Mouse (Mus musculus): ENCODE data around the gene Slc26a8. TPM values are rescaled to one million over a fixed set of nuclear protein-coding genes. Genes with fewer than 3 reads are reported as not detected.

The Slc26a8 gene
- polyA plus RNA-seq, 1 experiment from 2014 or later = 0.07 TPM

- Histone ChIP-seq H3K9ac (ENCODE audit: low read depth, low read length) (no peak overlapping the region), H3K4me2 (ENCODE audit: low read depth, low read length) (no peak overlapping the region), H3K36me3 (ENCODE audit: control insufficient read depth, insufficient read depth) (no peaks in the 10 kb centered on the region), H3K27me3 (ENCODE audit: control insufficient read depth, insufficient read depth, low read depth, low read length) (no peaks in the 10 kb centered on the region), H3K27ac (ENCODE audit: low read length) (peak overlapping the region; percentile 88), H3K9me3 (replicated peaks; ENCODE audit: control insufficient read depth, low read length) (no peaks in the 10 kb centered on the region), H3K4me1 (ENCODE audit: control insufficient read depth, low read depth, low read length) (peaks cover 7% of the 10 kb centered on the region), H3K4me3 (ENCODE audit: low read depth, low read length) (no peak overlapping the region)
- WGBS (ENCODE audit: insufficient replicate concordance) = 58% methylated on average over 13 of the region's 13 CpGs
- peak; percentile 86 for ATAC-seq (ENCODE audit: low read depth)
Observed at GRCm38 (mm10) chr17:28682311-28683084, 7.5 kb downstream of the Slc26a8 start.

- H3K9ac ChIP-seq (ENCODE audit: low read depth, low read length) = no peak overlapping the region
- H3K27ac ChIP-seq (ENCODE audit: low read length) = no peak overlapping the region
- ATAC-seq (ENCODE audit: low read depth) = no peak
- no peak overlapping the region for H3K4me2 ChIP-seq (ENCODE audit: low read depth, low read length)
- H3K9me3 ChIP-seq (replicated peaks; ENCODE audit: control insufficient read depth, low read length) = no peaks in the 10 kb centered on the region
- WGBS (ENCODE audit: insufficient replicate concordance) = 57% methylated on average over 6 of the region's 6 CpGs
- no peaks in the 10 kb centered on the region for H3K4me1 ChIP-seq (ENCODE audit: control insufficient read depth, low read depth, low read length)
- no peaks in the 10 kb centered on the region for H3K27me3 ChIP-seq (ENCODE audit: control insufficient read depth, insufficient read depth, low read depth, low read length)
- H3K36me3 ChIP-seq (ENCODE audit: control insufficient read depth, insufficient read depth) = no peaks in the 10 kb centered on the region
- no peak overlapping the region for H3K4me3 ChIP-seq (ENCODE audit: low read depth, low read length)
Observed at GRCm38 (mm10) chr17:28659564-28659963, 30.5 kb downstream of the Slc26a8 start.

GRCm38 (mm10) chr17:28657936-28658335, 32.1 kb downstream of the Slc26a8 start:
- 30% methylated on average over 4 of the region's 4 CpGs for WGBS (ENCODE audit: insufficient replicate concordance)
- Histone ChIP-seq H3K36me3 (ENCODE audit: control insufficient read depth, insufficient read depth) (no peaks in the 10 kb centered on the region), H3K27me3 (ENCODE audit: control insufficient read depth, insufficient read depth, low read depth, low read length) (no peaks in the 10 kb centered on the region), H3K27ac (ENCODE audit: low read length) (no peak overlapping the region), H3K4me1 (ENCODE audit: control insufficient read depth, low read depth, low read length) (no peaks in the 10 kb centered on the region), H3K9me3 (replicated peaks; ENCODE audit: control insufficient read depth, low read length) (no peaks in the 10 kb centered on the region), H3K9ac (ENCODE audit: low read depth, low read length) (no peak overlapping the region), H3K4me3 (ENCODE audit: low read depth, low read length) (no peak overlapping the region), H3K4me2 (ENCODE audit: low read depth, low read length) (no peak overlapping the region)
- ATAC-seq (ENCODE audit: low read depth) = no peak

GRCm38 (mm10) chr17:28650268-28650667, 39.8 kb downstream of the Slc26a8 start:
- H3K36me3 ChIP-seq (ENCODE audit: control insufficient read depth, insufficient read depth) = no peaks in the 10 kb centered on the region
- H3K27me3 ChIP-seq (ENCODE audit: control insufficient read depth, insufficient read depth, low read depth, low read length) = no peaks in the 10 kb centered on the region
- H3K4me2 ChIP-seq (ENCODE audit: low read depth, low read length) = no peak overlapping the region
- no peak overlapping the region for H3K9ac ChIP-seq (ENCODE audit: low read depth, low read length)
- no peak overlapping the region for H3K27ac ChIP-seq (ENCODE audit: low read length)
- no peaks in the 10 kb centered on the region for H3K9me3 ChIP-seq (replicated peaks; ENCODE audit: control insufficient read depth, low read length)
- no peak overlapping the region for H3K4me3 ChIP-seq (ENCODE audit: low read depth, low read length)
- no peaks in the 10 kb centered on the region for H3K4me1 ChIP-seq (ENCODE audit: control insufficient read depth, low read depth, low read length)
- WGBS (ENCODE audit: insufficient replicate concordance) = 68% methylated on average over 3 of the region's 3 CpGs
- ATAC-seq (ENCODE audit: low read depth) = no peak

- no peak for ATAC-seq (ENCODE audit: low read depth)
Observed at GRCm38 (mm10) chr17:28648607-28649370, 41.2 kb downstream of the Slc26a8 start.

GRCm38 (mm10) chr17:28646221-28646620, 43.8 kb downstream of the Slc26a8 start:
- no peaks in the 10 kb centered on the region for H3K27me3 ChIP-seq (ENCODE audit: control insufficient read depth, insufficient read depth, low read depth, low read length)
- H3K4me1 ChIP-seq (ENCODE audit: control insufficient read depth, low read depth, low read length) = no peaks in the 10 kb centered on the region
- H3K9me3 ChIP-seq (replicated peaks; ENCODE audit: control insufficient read depth, low read length) = no peaks in the 10 kb centered on the region
- whole genome bisulfite sequencing (ENCODE audit: insufficient replicate concordance) = 36% methylated on average over 3 of the region's 3 CpGs
- H3K9ac ChIP-seq (ENCODE audit: low read depth, low read length) = no peak overlapping the region
- no peak overlapping the region for H3K4me2 ChIP-seq (ENCODE audit: low read depth, low read length)
- no peak overlapping the region for H3K4me3 ChIP-seq (ENCODE audit: low read depth, low read length)
- no peak for ATAC-seq (ENCODE audit: low read depth)
- no peaks in the 10 kb centered on the region for H3K36me3 ChIP-seq (ENCODE audit: control insufficient read depth, insufficient read depth)
- H3K27ac ChIP-seq (ENCODE audit: low read length) = no peak overlapping the region

More at GRCm38 (mm10) chr17:28648607-28649370, 41.2 kb downstream of the Slc26a8 start:
- 29% methylated on average over 6 of the region's 6 CpGs for WGBS (ENCODE audit: insufficient replicate concordance)
- H3K9me3 ChIP-seq (replicated peaks; ENCODE audit: control insufficient read depth, low read length) = no peaks in the 10 kb centered on the region
- no peak overlapping the region for H3K4me2 ChIP-seq (ENCODE audit: low read depth, low read length)
- no peak overlapping the region for H3K4me3 ChIP-seq (ENCODE audit: low read depth, low read length)
- no peaks in the 10 kb centered on the region for H3K36me3 ChIP-seq (ENCODE audit: control insufficient read depth, insufficient read depth)
- H3K4me1 ChIP-seq (ENCODE audit: control insufficient read depth, low read depth, low read length) = no peaks in the 10 kb centered on the region
- no peak overlapping the region for H3K9ac ChIP-seq (ENCODE audit: low read depth, low read length)
- H3K27me3 ChIP-seq (ENCODE audit: control insufficient read depth, insufficient read depth, low read depth, low read length) = no peaks in the 10 kb centered on the region
- no peak overlapping the region for H3K27ac ChIP-seq (ENCODE audit: low read length)

GRCm38 (mm10) chr17:28644112-28644511, 45.9 kb downstream of the Slc26a8 start:
- WGBS (ENCODE audit: insufficient replicate concordance) = 26% methylated on average over 4 of the region's 4 CpGs
- H3K4me1 ChIP-seq (ENCODE audit: control insufficient read depth, low read depth, low read length) = no peaks in the 10 kb centered on the region
- no peaks in the 10 kb centered on the region for H3K36me3 ChIP-seq (ENCODE audit: control insufficient read depth, insufficient read depth)
- H3K27ac ChIP-seq (ENCODE audit: low read length) = no peak overlapping the region
- no peak overlapping the region for H3K9ac ChIP-seq (ENCODE audit: low read depth, low read length)
- no peaks in the 10 kb centered on the region for H3K27me3 ChIP-seq (ENCODE audit: control insufficient read depth, insufficient read depth, low read depth, low read length)
- ATAC-seq (ENCODE audit: low read depth) = no peak
- H3K9me3 ChIP-seq (replicated peaks; ENCODE audit: control insufficient read depth, low read length) = no peaks in the 10 kb centered on the region
- H3K4me3 ChIP-seq (ENCODE audit: low read depth, low read length) = no peak overlapping the region
- H3K4me2 ChIP-seq (ENCODE audit: low read depth, low read length) = no peak overlapping the region

- no peaks in the 10 kb centered on the region for H3K4me1 ChIP-seq (ENCODE audit: control insufficient read depth, low read depth, low read length)
- H3K36me3 ChIP-seq (ENCODE audit: control insufficient read depth, insufficient read depth) = no peaks in the 10 kb centered on the region
- no peak overlapping the region for H3K4me3 ChIP-seq (ENCODE audit: low read depth, low read length)
- H3K9me3 ChIP-seq (replicated peaks; ENCODE audit: control insufficient read depth, low read length) = no peaks in the 10 kb centered on the region
- no peak overlapping the region for H3K4me2 ChIP-seq (ENCODE audit: low read depth, low read length)
- no peak for ATAC-seq (ENCODE audit: low read depth)
- H3K27ac ChIP-seq (ENCODE audit: low read length) = no peak overlapping the region
- no peaks in the 10 kb centered on the region for H3K27me3 ChIP-seq (ENCODE audit: control insufficient read depth, insufficient read depth, low read depth, low read length)
- H3K9ac ChIP-seq (ENCODE audit: low read depth, low read length) = no peak overlapping the region
- WGBS (ENCODE audit: insufficient replicate concordance) = 27% methylated on average over 3 of the region's 3 CpGs
Observed at GRCm38 (mm10) chr17:28643697-28644096, 46.3 kb downstream of the Slc26a8 start.

- H3K4me3 ChIP-seq (ENCODE audit: low read depth, low read length) = no peak overlapping the region
- no peaks in the 10 kb centered on the region for H3K36me3 ChIP-seq (ENCODE audit: control insufficient read depth, insufficient read depth)
- H3K27me3 ChIP-seq (ENCODE audit: control insufficient read depth, insufficient read depth, low read depth, low read length) = no peaks in the 10 kb centered on the region
- 11% methylated on average over 3 of the region's 3 CpGs for WGBS (ENCODE audit: insufficient replicate concordance)
- H3K9ac ChIP-seq (ENCODE audit: low read depth, low read length) = no peak overlapping the region
- no peaks in the 10 kb centered on the region for H3K9me3 ChIP-seq (replicated peaks; ENCODE audit: control insufficient read depth, low read length)
- ATAC-seq (ENCODE audit: low read depth) = no peak
- H3K27ac ChIP-seq (ENCODE audit: low read length) = no peak overlapping the region
- H3K4me2 ChIP-seq (ENCODE audit: low read depth, low read length) = no peak overlapping the region
- no peaks in the 10 kb centered on the region for H3K4me1 ChIP-seq (ENCODE audit: control insufficient read depth, low read depth, low read length)
Observed at GRCm38 (mm10) chr17:28640113-28640512, 49.9 kb downstream of the Slc26a8 start.

All from liver, embryonic 16.5 days (tissue).